Mouse (Mus musculus): ENCODE data around the gene Dmrtb1.

The Dmrtb1 gene

GRCm38 (mm10) chr4:107684130-107684529 is at the start of gene Dmrtb1:
Dmrtb1 (minus strand) TSS chr4:107684230.
- no peak for DNase-seq (ENCODE audit: low read depth, low spot score)

DNA sequence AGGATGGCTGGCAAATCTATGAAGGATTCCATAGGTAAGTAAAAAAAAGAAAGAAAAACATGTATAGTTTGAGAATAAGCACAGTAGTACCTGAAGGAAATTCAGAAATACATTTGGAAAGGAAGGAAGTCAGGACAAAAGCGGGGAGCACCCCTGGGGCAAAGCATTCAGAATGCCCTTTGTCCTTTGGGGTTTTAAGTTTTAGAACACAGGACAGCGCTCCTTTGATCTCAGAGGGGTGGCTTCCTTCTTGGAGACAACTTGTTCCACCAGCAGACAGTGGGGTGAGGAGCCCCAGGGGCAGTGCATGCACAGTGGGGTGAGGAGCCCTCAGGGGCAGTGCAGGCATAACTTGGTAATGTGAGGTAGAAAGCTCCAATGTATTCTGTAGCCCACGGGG is 49.6 kb upstream of the Dmrtb1 start:
- peak; percentile 34 for DNase-seq (ENCODE audit: low read depth, low spot score)

DNA sequence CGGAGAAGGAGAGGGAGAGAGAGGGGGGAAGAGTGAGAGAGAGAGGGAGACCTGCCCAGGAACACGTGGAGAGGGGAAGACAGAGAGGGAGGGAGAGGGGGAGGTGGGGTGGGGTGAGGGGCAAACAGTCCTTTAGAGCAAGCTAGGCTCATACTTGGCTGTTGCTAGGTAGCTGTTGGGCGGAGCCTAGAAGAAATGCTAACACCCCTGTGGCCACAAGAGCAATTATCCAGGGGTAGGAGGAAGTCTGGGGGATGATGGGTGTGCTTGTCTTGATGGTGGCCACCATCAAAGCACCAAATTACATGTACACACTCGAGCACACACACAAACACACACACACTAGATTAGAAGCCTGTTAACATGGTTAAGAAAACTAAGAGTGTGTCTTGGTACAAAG is 48.6 kb upstream of the Dmrtb1 start:
- DNase-seq (ENCODE audit: low read depth, low spot score), result peak; percentile 15

DNA sequence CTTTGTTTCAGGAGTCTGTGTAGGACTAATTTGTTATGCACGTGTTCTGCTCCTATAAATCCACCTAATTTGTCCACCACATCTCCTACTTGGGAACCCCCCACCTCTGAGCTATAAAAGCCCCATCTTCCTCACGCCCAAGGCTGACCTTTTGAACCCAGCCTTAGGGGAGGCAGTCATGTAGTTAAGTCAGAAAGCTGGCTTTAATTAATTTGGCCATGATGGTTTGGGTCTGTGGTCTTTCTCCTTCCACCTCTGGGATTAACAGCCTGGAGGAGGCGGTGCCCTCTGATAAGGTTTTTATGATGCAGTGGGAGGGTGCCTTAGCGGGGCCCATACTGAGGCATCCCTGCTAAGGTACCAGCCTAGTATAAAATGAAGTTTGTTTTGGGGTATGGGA is 48.2 kb upstream of the Dmrtb1 start:
- no peak for DNase-seq (ENCODE audit: low read depth, low spot score)

- DNase-seq (ENCODE audit: low read depth, low spot score), result no peak
Measured at GRCm38 (mm10) chr4:107731088-107731465, 47.0 kb upstream of the Dmrtb1 start.

- DNase-seq (ENCODE audit: low read depth, low spot score), result no peak
Measured at GRCm38 (mm10) chr4:107730391-107731087, 46.5 kb upstream of the Dmrtb1 start.

DNA sequence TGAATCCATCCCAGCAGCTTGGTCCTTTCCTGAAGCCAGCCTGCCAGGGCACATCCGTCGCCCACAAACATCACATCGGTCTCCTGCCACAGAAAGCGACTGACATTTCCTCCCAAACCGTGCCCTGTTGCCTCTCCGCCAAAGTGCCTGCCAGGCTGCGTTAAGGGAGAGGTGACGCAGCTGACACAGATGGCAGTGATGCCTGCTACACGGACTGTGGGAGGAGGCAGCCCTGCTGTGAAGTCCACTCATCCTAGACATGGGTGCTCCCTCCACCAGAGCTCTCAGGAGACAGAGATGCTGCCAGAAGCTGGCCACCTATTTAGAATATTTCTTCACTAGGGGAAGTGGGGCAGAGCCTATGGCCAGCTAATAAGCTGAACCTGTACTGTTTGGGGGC is 41.4 kb upstream of the Dmrtb1 start:
- DNase-seq (ENCODE audit: low read depth, low spot score), result no peak

GRCm38 (mm10) chr4:107720043-107720830 is 36.2 kb upstream of the Dmrtb1 start:
- DNase-seq (ENCODE audit: low read depth, low spot score), result no peak

- no peak for DNase-seq (ENCODE audit: low read depth, low spot score)
Measured at GRCm38 (mm10) chr4:107719161-107719560, 35.1 kb upstream of the Dmrtb1 start.

GRCm38 (mm10) chr4:107718720-107719119 is 34.7 kb upstream of the Dmrtb1 start:
- DNase-seq (ENCODE audit: low read depth, low spot score), result no peak

DNA sequence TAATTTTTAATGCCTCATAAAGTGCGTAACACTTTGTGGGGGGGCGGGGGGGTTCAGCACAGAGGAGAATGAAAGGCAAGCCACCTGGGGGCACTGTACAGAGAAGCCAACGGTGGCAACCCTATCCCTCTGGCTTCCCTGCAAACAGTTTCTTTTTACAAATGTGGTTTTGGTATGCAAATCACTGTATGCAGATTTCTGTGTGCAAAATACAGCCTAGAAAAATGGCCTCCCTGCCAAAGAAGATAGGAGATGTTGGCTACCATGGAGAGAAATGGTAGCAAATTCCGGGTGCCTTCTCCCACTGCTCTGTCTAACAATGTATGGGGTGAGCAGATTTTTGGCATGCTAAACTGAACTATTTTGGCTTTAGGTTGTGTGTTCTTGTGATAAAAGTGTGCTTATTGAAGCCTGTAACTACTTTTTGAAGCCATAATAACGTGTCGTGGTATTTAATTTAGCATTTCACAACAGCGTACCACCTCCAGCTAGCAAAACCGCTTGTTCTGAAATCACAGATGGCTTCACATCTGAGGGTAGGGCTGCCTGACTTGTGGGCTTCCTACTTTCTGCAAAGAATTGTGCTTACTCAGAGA is 33.8 kb upstream of the Dmrtb1 start:
- no peak for DNase-seq (ENCODE audit: low read depth, low spot score)

DNA sequence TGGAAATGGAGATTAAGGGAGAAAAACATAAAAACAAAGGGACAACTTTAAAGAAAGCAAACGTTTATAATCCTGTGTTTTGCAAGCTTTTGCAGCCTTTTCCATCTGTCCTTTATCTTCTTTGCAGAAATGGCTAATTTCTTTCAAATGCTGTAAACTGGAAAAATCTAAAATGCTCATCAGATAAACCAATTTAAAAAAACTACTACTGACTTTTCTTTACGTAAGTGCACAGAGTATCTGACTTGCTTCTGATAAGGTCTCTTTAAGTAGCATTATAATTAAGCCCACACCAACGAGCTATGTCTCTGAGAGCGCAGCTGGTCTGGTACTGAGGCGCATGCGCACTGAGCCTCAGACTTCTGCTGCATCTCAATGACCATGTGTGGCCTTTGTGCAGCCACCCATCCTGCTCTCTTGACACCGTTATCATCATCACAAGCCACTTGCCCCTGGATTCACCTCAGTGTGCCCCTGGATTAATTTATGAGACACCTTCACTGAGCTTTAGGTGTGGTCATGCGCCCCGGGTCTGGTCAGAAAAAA is 32.8 kb upstream of the Dmrtb1 start:
- DNase-seq (ENCODE audit: low read depth, low spot score), result no peak

- peak; percentile 4 for DNase-seq (ENCODE audit: low read depth, low spot score)
Measured at GRCm38 (mm10) chr4:107706884-107707283, 22.9 kb upstream of the Dmrtb1 start.

GRCm38 (mm10) chr4:107704185-107704584 is 20.2 kb upstream of the Dmrtb1 start:
- peak; percentile 84 for DNase-seq (ENCODE audit: low read depth, low spot score)

GRCm38 (mm10) chr4:107701679-107702078 is 17.6 kb upstream of the Dmrtb1 start:
- DNase-seq (ENCODE audit: low read depth, low spot score), result no peak

GRCm38 (mm10) chr4:107701116-107701515 is 17.1 kb upstream of the Dmrtb1 start:
- DNase-seq (ENCODE audit: low read depth, low spot score), result peak; percentile 80

- no peak for DNase-seq (ENCODE audit: low read depth, low spot score)
Measured at GRCm38 (mm10) chr4:107699271-107699670, 15.2 kb upstream of the Dmrtb1 start.

DNA sequence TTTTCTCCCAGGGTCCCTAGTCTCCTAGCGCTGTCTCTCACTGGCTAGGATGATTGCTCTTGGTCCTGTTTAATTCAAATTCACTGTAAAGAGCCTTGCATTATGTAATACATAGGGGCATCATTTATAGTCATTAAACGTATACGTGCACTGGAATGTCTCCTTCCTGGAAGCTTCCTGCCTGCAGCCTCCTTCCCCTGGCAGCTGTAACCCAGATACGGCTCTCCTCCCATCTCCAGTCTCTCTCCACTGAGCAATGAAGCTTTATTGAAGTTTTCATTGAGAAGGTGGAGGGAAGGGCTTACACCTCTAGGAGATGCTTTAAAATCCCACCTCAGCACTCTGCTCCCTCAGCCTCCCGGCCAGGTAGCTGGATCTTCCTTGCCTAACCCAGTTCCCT is 9.8 kb upstream of the Dmrtb1 start:
- no peak for DNase-seq (ENCODE audit: low read depth, low spot score)

- peak; percentile 12 for DNase-seq (ENCODE audit: low read depth, low spot score)
Measured at GRCm38 (mm10) chr4:107688213-107688612, 4.2 kb upstream of the Dmrtb1 start.

DNA sequence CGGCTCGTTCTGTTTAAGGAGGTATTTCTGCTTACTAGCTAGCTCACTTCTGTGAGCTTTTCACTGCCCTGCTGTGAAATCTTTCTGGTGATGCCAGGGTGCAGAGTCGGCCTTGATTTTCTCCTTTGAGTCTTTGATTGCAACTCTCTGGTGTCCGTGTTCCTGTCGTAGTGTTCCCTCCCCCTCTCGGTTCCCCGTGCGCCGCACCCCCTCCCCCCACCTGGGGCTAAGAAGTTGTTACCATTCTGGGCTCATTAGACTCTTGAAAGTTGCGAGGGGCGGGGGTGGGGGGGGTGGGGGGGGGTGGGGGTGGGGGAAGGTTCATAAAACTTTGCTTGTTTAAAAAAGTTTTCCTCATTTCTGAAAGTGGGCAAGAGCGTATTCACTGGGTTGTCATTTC is 3.1 kb upstream of the Dmrtb1 start:
- DNase-seq (ENCODE audit: low read depth, low spot score), result peak; percentile 9

GRCm38 (mm10) chr4:107683006-107683756 is 849 bp downstream of the Dmrtb1 start:
- DNase-seq (ENCODE audit: low read depth, low spot score), result peak; percentile 70
